Mouse (Mus musculus) MEL (cell line): ENCODE measurements around the gene Snca. TPM values are rescaled to one million over a fixed set of nuclear protein-coding genes. Genes with fewer than 3 reads are reported as not detected.

ENCODE experiments used
- DNase-seq: peaks from one replicate; pipeline ENCODE4 v3.0.0; 2011; ENCODE audit warnings: low read depth, low spot score
- H3K27ac ChIP-seq: 2 replicates; pipeline ENCODE4 v1.5.1; 2012; ENCODE audit warnings: low read depth, mild to moderate bottlenecking, control low read depth, low read length, moderate library complexity; ENCODE audit not compliant: control insufficient read depth
- H3K27me3 ChIP-seq, 2 experiments: fragments of 150-350 bp in 1 of 2; sonication (generic) in 1 of 2; 2 replicates each; pipeline ENCODE4 v1.6.1; 2012; ENCODE audit warnings: low read length in 2 of 2, mild to moderate bottlenecking in 2 of 2, improper control_type of control experiment in 1 of 2, moderate library complexity in 1 of 2; ENCODE audit not compliant: insufficient read depth in 2 of 2, control insufficient read depth in 1 of 2
- H3K36me3 ChIP-seq, 2 experiments: 2 replicates each; pipeline ENCODE4 v1.6.1; 2012 to 2014; ENCODE audit warnings: low read length in 2 of 2, improper control_type of control experiment in 1 of 2, inconsistent platforms in 1 of 2, mild to moderate bottlenecking in 1 of 2; ENCODE audit not compliant: insufficient read depth in 2 of 2, control insufficient read depth in 1 of 2
- H3K4me1 ChIP-seq, 2 experiments: fragments of 150-350 bp in 1 of 2; sonication (generic) in 1 of 2; 2 replicates each; pipeline ENCODE4 v1.6.1; 2012; ENCODE audit warnings: low read length in 2 of 2, improper control_type of control experiment in 1 of 2, mild to moderate bottlenecking in 1 of 2; ENCODE audit not compliant: insufficient read depth in 2 of 2, control insufficient read depth in 1 of 2
- H3K4me3 ChIP-seq, 2 experiments: fragments of 150-350 bp in 1 of 2; sonication (generic) in 1 of 2; 2 replicates each; pipeline ENCODE4 v1.5.1; 2012; ENCODE audit warnings: low read depth in 2 of 2, low read length in 2 of 2, mild to moderate bottlenecking in 2 of 2, moderate library complexity in 2 of 2, control low read depth in 1 of 2, improper control_type of control experiment in 1 of 2; ENCODE audit not compliant: control insufficient read depth in 1 of 2, insufficient read depth in 1 of 2
- H3K79me2 ChIP-seq: 2 replicates; pipeline ENCODE4 v1.6.1; 2012; ENCODE audit warnings: mild to moderate bottlenecking, low read length, moderate library complexity; ENCODE audit not compliant: control insufficient read depth, poor library complexity, insufficient read depth
- H3K9ac ChIP-seq: 2 replicates; pipeline ENCODE4 v1.6.1; 2012; ENCODE audit warnings: low read depth, mild to moderate bottlenecking, control low read depth, low read length, moderate library complexity; ENCODE audit not compliant: control insufficient read depth, poor library complexity, severe bottlenecking
- H3K9me3 ChIP-seq: fragments of 150-350 bp; sonication (generic); replicated peaks from 2 replicates; pipeline ENCODE4 v1.6.1; 2012; ENCODE audit warnings: mild to moderate bottlenecking, low read length, improper control_type of control experiment, moderate library complexity; ENCODE audit not compliant: insufficient read depth
- BHLHE40 ChIP-seq: IDR thresholded peaks from 2 replicates; pipeline ENCODE4 v1.6.1; 2012; ENCODE audit warnings: low read depth, mild to moderate bottlenecking, inconsistent platforms, low read length, improper control_type of control experiment, borderline replicate concordance
- CTCF ChIP-seq, 3 experiments: IDR thresholded peaks in 2 of 3; conservative IDR thresholded peaks in 1 of 3; 2 replicates each; pipeline ENCODE4 v1.5.1; 2011 to 2012; ENCODE audit warnings: low read length in 3 of 3, low read depth in 2 of 3, mild to moderate bottlenecking in 2 of 3, improper control_type of control experiment in 1 of 3, inconsistent platforms in 1 of 3, mixed read lengths in 1 of 3, moderate library complexity in 1 of 3; ENCODE audit not compliant: control insufficient read depth in 1 of 3, insufficient read depth in 1 of 3, poor library complexity in 1 of 3, severe bottlenecking in 1 of 3
- ELF1 ChIP-seq: IDR thresholded peaks from 2 replicates; pipeline ENCODE4 v1.6.1; 2014; ENCODE audit warnings: low read depth, mild to moderate bottlenecking, inconsistent platforms, low read length, improper control_type of control experiment, moderate library complexity
- EP300 ChIP-seq, 2 experiments: IDR thresholded peaks; 2 replicates each; pipeline ENCODE4 v1.6.1; 2011; ENCODE audit warnings: improper control_type of control experiment in 2 of 2, low read length in 2 of 2, low read depth in 1 of 2, mild to moderate bottlenecking in 1 of 2
- GABPA ChIP-seq: IDR thresholded peaks from 2 replicates; pipeline ENCODE4 v1.6.1; 2012; ENCODE audit warnings: low read depth, mild to moderate bottlenecking, inconsistent platforms, low read length, improper control_type of control experiment, moderate library complexity
- GATA1 ChIP-seq: IDR thresholded peaks from 2 replicates; pipeline ENCODE4 v1.6.1; 2011; ENCODE audit warnings: low read depth, low read length, improper control_type of control experiment
- HCFC1 ChIP-seq: IDR thresholded peaks from 2 replicates; pipeline ENCODE4 v1.6.1; 2012; ENCODE audit warnings: low read depth, mild to moderate bottlenecking, inconsistent platforms, low read length, improper control_type of control experiment, moderate library complexity
- JUND ChIP-seq: IDR thresholded peaks from 2 replicates; pipeline ENCODE4 v1.6.1; 2011; ENCODE audit warnings: low read depth, mild to moderate bottlenecking, improper control_type of control experiment, low read length
- KAT2A ChIP-seq: conservative IDR thresholded peaks from 2 replicates; pipeline ENCODE4 v1.6.1; 2012; ENCODE audit warnings: low read depth, low read length, improper control_type of control experiment, inconsistent platforms
- MAFK ChIP-seq: IDR thresholded peaks from 2 replicates; pipeline ENCODE4 v1.6.1; 2011; ENCODE audit warnings: low read depth, mild to moderate bottlenecking, low read length, improper control_type of control experiment, borderline replicate concordance
- MAX ChIP-seq: IDR thresholded peaks from 2 replicates; pipeline ENCODE4 v1.6.1; 2011; ENCODE audit warnings: low read length, improper control_type of control experiment
- MEF2A ChIP-seq: IDR thresholded peaks from 2 replicates; pipeline ENCODE4 v1.6.1; 2014; ENCODE audit warnings: low read depth, mild to moderate bottlenecking, inconsistent platforms, low read length, improper control_type of control experiment; ENCODE audit not compliant: poor library complexity, insufficient replicate concordance, severe bottlenecking; ENCODE audit errors: extremely low read depth
- MXI1 ChIP-seq: IDR thresholded peaks from 2 replicates; pipeline ENCODE4 v1.6.1; 2011; ENCODE audit warnings: mild to moderate bottlenecking, low read depth, low read length, improper control_type of control experiment
- MYB ChIP-seq: IDR thresholded peaks from 2 replicates; pipeline ENCODE4 v1.6.1; 2011; ENCODE audit warnings: mild to moderate bottlenecking, low read depth, low read length, improper control_type of control experiment
- MYC ChIP-seq: IDR thresholded peaks from 2 replicates; pipeline ENCODE4 v1.6.1; 2011; ENCODE audit warnings: low read depth, mild to moderate bottlenecking, low read length, improper control_type of control experiment, moderate library complexity
- NELFE ChIP-seq: IDR thresholded peaks from 2 replicates; pipeline ENCODE4 v1.6.1; 2011; ENCODE audit warnings: low read depth, low read length, improper control_type of control experiment
- NRF1 ChIP-seq: IDR thresholded peaks from 2 replicates; pipeline ENCODE4 v1.6.1; 2014; ENCODE audit warnings: low read depth, mild to moderate bottlenecking, inconsistent platforms, low read length, improper control_type of control experiment, moderate library complexity; ENCODE audit not compliant: poor library complexity, insufficient read depth, severe bottlenecking
- POLR2A ChIP-seq, 2 experiments: IDR thresholded peaks; 2 replicates each; pipeline ENCODE4 v1.6.1; 2011 to 2012; ENCODE audit warnings: low read length in 2 of 2, mild to moderate bottlenecking in 2 of 2, control low read depth in 1 of 2, improper control_type of control experiment in 1 of 2, low read depth in 1 of 2, moderate library complexity in 1 of 2; ENCODE audit not compliant: control insufficient read depth in 1 of 2, insufficient read depth in 1 of 2, poor library complexity in 1 of 2
- POLR2AphosphoS2 ChIP-seq: IDR thresholded peaks from 2 replicates; pipeline ENCODE4 v1.6.1; 2011; ENCODE audit warnings: low read length, improper control_type of control experiment
- POLR2AphosphoS5 ChIP-seq: IDR thresholded peaks from 2 replicates; pipeline ENCODE4 v1.6.1; 2012; ENCODE audit warnings: low read depth, borderline replicate concordance, mild to moderate bottlenecking, inconsistent platforms, low read length, moderate library complexity, mixed read lengths
- RAD21 ChIP-seq: IDR thresholded peaks from 2 replicates; pipeline ENCODE4 v1.6.1; 2011; ENCODE audit warnings: mild to moderate bottlenecking, low read depth, low read length, improper control_type of control experiment
- SMC3 ChIP-seq: IDR thresholded peaks from 2 replicates; pipeline ENCODE4 v1.6.1; 2011; ENCODE audit warnings: low read depth, low read length, improper control_type of control experiment
- TAL1 ChIP-seq: IDR thresholded peaks from 2 replicates; pipeline ENCODE4 v1.6.1; 2012; ENCODE audit warnings: mild to moderate bottlenecking, inconsistent platforms, low read length, moderate library complexity, mixed read lengths
- USF1 ChIP-seq: IDR thresholded peaks from 2 replicates; pipeline ENCODE4 v1.6.1; 2014; ENCODE audit warnings: low read depth, mild to moderate bottlenecking, inconsistent platforms, low read length, improper control_type of control experiment, moderate library complexity
- ZC3H11A ChIP-seq: IDR thresholded peaks from 2 replicates; pipeline ENCODE4 v1.6.1; 2012; ENCODE audit warnings: low read depth, mild to moderate bottlenecking, inconsistent platforms, low read length, improper control_type of control experiment
- ZKSCAN1 ChIP-seq: IDR thresholded peaks from 2 replicates; pipeline ENCODE4 v1.6.1; 2012; ENCODE audit warnings: low read depth, mild to moderate bottlenecking, inconsistent platforms, low read length, improper control_type of control experiment, moderate library complexity
- ZMIZ1 ChIP-seq: IDR thresholded peaks from 2 replicates; pipeline ENCODE4 v1.6.1; 2012; ENCODE audit warnings: low read depth, mild to moderate bottlenecking, inconsistent platforms, low read length, improper control_type of control experiment, moderate library complexity
- ZNF384 ChIP-seq: IDR thresholded peaks from 2 replicates; pipeline ENCODE4 v1.6.1; 2012; ENCODE audit warnings: low read depth, mild to moderate bottlenecking, inconsistent platforms, low read length, improper control_type of control experiment
- polyA plus RNA-seq, 2 experiments: library from polyadenylated mRNA; stranded (reverse) in 1 of 2; unstranded in 1 of 2; fragments of >175 nt in 1 of 2; fragments of >200 nt in 1 of 2; gene quantifications; 2 replicates each; pipeline versions ENCODE4 v1.2.1 to v1.2.4; 2012; ENCODE audit warnings: low replicate concordance in 2 of 2, low read depth in 1 of 2; ENCODE audit not compliant: insufficient read length in 2 of 2, insufficient read depth in 1 of 2, missing spikeins in 1 of 2
- total RNA-seq: library from RNA; depleted of rRNA; stranded (reverse); fragments of 300-350 nt; gene quantifications from 2 replicates; pipeline ENCODE4 v1.2.3, GENCODE M21; 2012

The Snca gene
- total and polyA plus RNA-seq, 3 experiments, result 46.0 to 47.5 TPM; not detected in 1

DNA sequence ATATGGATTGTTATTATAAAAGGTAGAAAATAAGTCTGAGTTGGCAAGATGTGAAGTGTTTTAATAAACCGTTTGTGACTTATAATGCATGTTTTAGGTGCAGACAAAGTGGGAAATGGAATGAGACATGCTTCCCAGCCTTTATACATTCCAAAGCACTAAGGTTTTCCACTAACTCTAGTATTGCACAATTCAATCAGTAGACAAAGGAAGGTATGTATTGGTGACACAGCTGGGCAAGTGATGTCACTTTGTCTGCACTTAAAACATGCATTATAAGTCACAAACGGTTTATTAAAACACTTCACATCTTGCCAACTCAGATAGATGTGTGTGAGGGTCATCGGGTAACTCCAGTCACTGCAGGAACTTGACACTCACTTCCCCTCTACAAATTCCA, 16.1 kb downstream of the Snca start:
- Histone ChIP-seq H3K27me3 (no peaks in the 10 kb centered on the region), H3K4me1 (peaks cover 0 to 3% of the 10 kb centered on the region in 2 experiments; a peak in 1 of 4 replicates), H3K9me3 (no peaks in the 10 kb centered on the region), H3K9ac (no peak overlapping the region), H3K27ac (no peak overlapping the region), H3K4me3 (no peak overlapping the region), H3K36me3 (peaks cover 3 to 20% of the 10 kb centered on the region in 2 experiments), H3K79me2 (no peaks in the 10 kb centered on the region)
- TF ChIP-seq MEF2A (no peak), KAT2A (no peak), USF1 (no peak), JUND (no peak), MAFK (no peak), BHLHE40 (no peak), CTCF (IDR thresholded peaks at IDR 0.05 in 2 of 3, conservative IDR thresholded peaks at IDR 0.05 in 1 of 3; ENCODE audit: control insufficient read depth in 1 of 3, insufficient read depth in 1 of 3, low read depth in 2 of 3, low read length in 3 of 3, poor library complexity in 1 of 3, severe bottlenecking in 1 of 3) (no peak), RAD21 (no peak), ZKSCAN1 (no peak), POLR2A (IDR thresholded peaks at IDR 0.05; ENCODE audit: control insufficient read depth in 1 of 2, insufficient read depth in 1 of 2, low read depth in 1 of 2, low read length in 2 of 2, poor library complexity in 1 of 2) (no peak), EP300 (IDR thresholded peaks at IDR 0.05; ENCODE audit: low read depth in 1 of 2, low read length in 2 of 2) (no peak), SMC3 (no peak), TAL1 (no peak), NELFE (no peak), GATA1 (no peak), ZC3H11A (no peak), MYB (no peak), MAX (no peak)
- DNase-seq, result no peak

- Histone ChIP-seq H3K9me3 (no peaks in the 10 kb centered on the region), H3K9ac (no peak overlapping the region), H3K36me3 (peaks cover 0 to 2% of the 10 kb centered on the region in 2 experiments; a peak in 2 of 4 replicates), H3K27me3 (no peaks in the 10 kb centered on the region), H3K4me1 (no peaks in the 10 kb centered on the region), H3K27ac (no peak overlapping the region), H3K79me2 (no peaks in the 10 kb centered on the region), H3K4me3 (no peak overlapping the region)
- TF ChIP-seq HCFC1 (no peak), RAD21 (no peak), ELF1 (no peak), GABPA (no peak), POLR2AphosphoS2 (no peak), EP300 (IDR thresholded peaks at IDR 0.05; ENCODE audit: low read depth in 1 of 2, low read length in 2 of 2) (no peak), NELFE (no peak), ZMIZ1 (no peak), JUND (no peak), CTCF (IDR thresholded peaks at IDR 0.05 in 2 of 3, conservative IDR thresholded peaks at IDR 0.05 in 1 of 3; ENCODE audit: control insufficient read depth in 1 of 3, insufficient read depth in 1 of 3, low read depth in 2 of 3, low read length in 3 of 3, poor library complexity in 1 of 3, severe bottlenecking in 1 of 3) (no peak), MAX (no peak), GATA1 (no peak), MXI1 (no peak), MYC (no peak), SMC3 (no peak), MYB (no peak), POLR2AphosphoS5 (no peak), NRF1 (no peak), USF1 (no peak), ZNF384 (no peak)
- no peak for DNase-seq
Observed at GRCm38 (mm10) chr6:60798266-60798665, 31.4 kb downstream of the Snca start.
